Mouse (Mus musculus) stomach, embryonic 14.5 days (tissue): ENCODE measurements around the gene Unc5cl. TPM values are rescaled to one million over a fixed set of nuclear protein-coding genes. Genes with fewer than 3 reads are reported as not detected.

Experiments used
- ATAC-seq: fragments of 200-750 bp; cut with Nextera tagmentation; 2 replicates; pipeline ENCODE4 v1.8.0; 2017; ENCODE audit warnings: low read depth, moderate TSS enrichment; ENCODE audit not compliant: insufficient number of reproducible peaks, insufficient read depth, low FRiP score
- H3K27ac ChIP-seq: fragments of 300-500 bp; sonication (generic); 2 replicates; pipeline ENCODE4 v1.5.1; 2014; ENCODE audit warnings: mild to moderate bottlenecking, low read length, moderate library complexity, mixed read lengths
- H3K27me3 ChIP-seq: fragments of 300-500 bp; sonication (generic); 2 replicates; pipeline ENCODE4 v1.6.1; 2014; ENCODE audit warnings: low read length, control low read depth, mixed read lengths; ENCODE audit not compliant: control insufficient read depth, insufficient read depth
- H3K36me3 ChIP-seq: fragments of 300-500 bp; sonication (generic); 2 replicates; pipeline ENCODE4 v1.6.1; 2014; ENCODE audit warnings: mild to moderate bottlenecking, control low read depth, low read length, moderate library complexity, mixed read lengths; ENCODE audit not compliant: control insufficient read depth, insufficient read depth
- H3K4me1 ChIP-seq: fragments of 300-500 bp; sonication (generic); 2 replicates; pipeline ENCODE4 v1.6.1; 2014; ENCODE audit warnings: low read length, control low read depth, mixed read lengths; ENCODE audit not compliant: control insufficient read depth, insufficient read depth
- H3K4me2 ChIP-seq: fragments of 300-500 bp; sonication (generic); replicated peaks from 2 replicates; pipeline ENCODE4 v1.6.1; 2014; ENCODE audit warnings: low read depth, low read length, control low read depth
- H3K4me3 ChIP-seq: fragments of 300-500 bp; sonication (generic); 2 replicates; pipeline ENCODE4 v1.5.1; 2014; ENCODE audit warnings: low read depth, low read length, control low read depth
- H3K9ac ChIP-seq: fragments of 300-500 bp; sonication (generic); replicated peaks from 2 replicates; pipeline ENCODE4 v1.6.1; 2014; ENCODE audit warnings: low read depth, mild to moderate bottlenecking, control low read depth, low read length, moderate library complexity, mixed read lengths
- H3K9me3 ChIP-seq: fragments of 300-500 bp; sonication (generic); 2 replicates; pipeline ENCODE4 v1.6.1; 2016; ENCODE audit warnings: low read depth, low read length, control low read depth; ENCODE audit not compliant: control insufficient read depth
- WGBS: fragments of 180-500 bp; shearing (Covaris S2); extraction: QIAGEN DNeasy Blood & Tissue Kit; methylation state at CpG from one replicate; pipeline ENCODE4 v1.1.7; 2014; 5-methylcytosine and 5-hydroxymethylcytosine counted together
- polyA plus RNA-seq: library from polyadenylated mRNA; unstranded; fragments of >200 nt; fragmentation: Nextera tagmentation; extraction: Ambion mirVana; gene quantifications from 2 replicates; pipeline ENCODE4 v1.2.1, GENCODE M21; 2014

Unc5cl gene
- polyA plus RNA-seq, 1 experiment from 2014 or later = 11.6 TPM

DNA sequence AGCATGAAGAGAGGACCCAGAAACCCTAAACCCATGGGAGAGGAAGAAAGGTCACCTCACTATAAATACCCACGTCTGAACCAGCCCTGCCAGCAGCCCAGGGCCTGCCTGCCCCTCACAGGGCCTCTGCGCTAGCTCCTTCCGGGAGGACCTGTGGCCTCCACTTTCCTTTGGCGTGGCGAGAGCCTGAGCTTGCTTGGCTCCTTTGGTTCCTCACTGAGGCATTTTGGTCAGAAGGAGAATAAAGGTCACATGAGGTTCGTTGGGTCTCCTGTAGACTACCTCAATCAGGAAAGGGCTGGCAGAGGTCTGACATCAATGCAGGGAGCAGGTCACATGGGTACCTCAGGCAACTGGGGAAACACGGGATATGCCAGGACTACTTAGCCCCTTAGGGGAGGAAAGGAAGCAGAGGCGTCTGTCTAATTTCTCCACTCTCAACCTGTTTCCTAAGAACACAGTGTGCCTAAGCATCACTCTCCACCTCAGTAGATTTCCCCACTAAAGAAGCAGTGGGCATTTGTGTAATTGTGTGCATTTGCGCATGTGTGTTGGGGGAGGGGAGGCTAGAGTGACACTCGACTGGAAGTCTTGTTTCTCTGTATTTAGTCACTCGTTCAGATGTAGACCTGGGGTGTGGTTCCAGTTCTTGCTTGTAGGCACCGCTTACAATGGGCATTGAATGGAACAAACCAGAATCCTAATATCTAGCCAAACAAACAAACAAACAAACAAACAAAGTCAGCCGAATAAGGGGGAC lies 27.5 kb upstream of the Unc5cl start:
- H3K27ac ChIP-seq = peak overlapping the region; percentile 39; the same call in 1 of the 2 replicates
- peaks cover 37% of the 10 kb centered on the region for H3K4me1 ChIP-seq
- no peak overlapping the region for H3K9ac ChIP-seq
- no peak overlapping the region for H3K4me3 ChIP-seq
- 63% methylated on average over 13 of the region's 13 CpGs for WGBS
- H3K27me3 ChIP-seq = no peaks in the 10 kb centered on the region
- no peaks in the 10 kb centered on the region for H3K36me3 ChIP-seq
- ATAC-seq = no peak
- H3K4me2 ChIP-seq = no peak overlapping the region
- no peaks in the 10 kb centered on the region for H3K9me3 ChIP-seq

DNA sequence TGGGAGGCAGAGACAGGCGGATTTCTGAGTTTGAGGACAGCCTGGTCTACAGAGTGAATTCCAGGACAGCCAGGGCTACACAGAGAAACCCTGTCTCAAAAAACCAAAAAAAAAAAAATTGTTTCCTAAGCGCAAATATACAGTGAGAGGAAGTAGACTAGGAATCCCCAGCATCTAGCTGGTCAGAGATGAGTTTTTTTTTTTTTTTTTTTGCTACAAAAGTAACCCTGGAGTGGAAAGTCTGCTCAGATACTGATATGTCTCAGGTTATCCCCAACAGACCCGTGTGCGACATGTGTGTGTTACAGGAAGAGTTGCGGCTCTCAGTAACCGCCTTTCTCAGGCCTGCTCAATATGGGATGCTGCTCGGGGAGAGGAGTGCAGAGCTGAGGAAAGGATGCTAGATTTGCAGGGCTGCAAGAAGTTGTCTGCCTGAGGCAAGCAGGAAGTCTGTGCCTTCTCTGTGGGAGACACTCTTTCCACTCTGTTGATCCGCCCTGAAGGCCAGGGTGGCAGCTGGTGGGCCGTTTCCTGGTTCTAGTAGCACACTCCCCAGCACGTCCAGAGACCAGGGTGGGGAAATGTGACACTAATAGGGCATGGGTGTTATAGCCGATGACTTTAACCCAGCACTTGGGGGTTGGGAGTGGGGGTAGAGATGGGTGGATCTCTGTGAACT lies 26.7 kb upstream of the Unc5cl start:
- 67% methylated on average over 11 of the region's 11 CpGs for WGBS
- H3K4me3 ChIP-seq = no peak overlapping the region
- peaks cover 43% of the 10 kb centered on the region for H3K4me1 ChIP-seq
- H3K27ac ChIP-seq = no peak overlapping the region; the same call in 1 of the 2 replicates
- no peak for ATAC-seq
- H3K9ac ChIP-seq = no peak overlapping the region
- H3K36me3 ChIP-seq = no peaks in the 10 kb centered on the region
- no peaks in the 10 kb centered on the region for H3K27me3 ChIP-seq
- no peak overlapping the region for H3K4me2 ChIP-seq
- H3K9me3 ChIP-seq = no peaks in the 10 kb centered on the region

DNA sequence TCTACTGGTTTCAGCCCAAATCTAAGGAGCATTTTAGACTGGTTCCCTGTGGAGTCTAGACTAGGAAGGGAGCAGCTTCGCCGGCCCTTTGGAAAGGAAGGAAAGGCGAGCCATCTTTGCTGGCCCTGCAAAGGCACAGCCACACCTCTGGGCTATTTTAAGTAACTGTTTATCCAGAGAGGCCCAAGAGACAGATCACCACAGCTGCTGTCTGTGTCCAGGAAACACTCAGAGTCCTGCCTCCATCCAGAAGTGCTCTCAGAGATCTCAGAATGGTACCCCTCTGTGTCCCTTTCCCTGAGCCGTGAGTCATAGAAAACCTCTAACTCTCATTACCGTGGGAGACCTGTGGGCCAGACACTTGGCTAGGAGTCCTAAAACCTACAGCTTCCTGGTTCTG lies 24.3 kb upstream of the Unc5cl start:
- H3K4me1 ChIP-seq = peaks cover 38% of the 10 kb centered on the region
- WGBS = 12% methylated on average over 5 of the region's 5 CpGs
- no peak overlapping the region for H3K9ac ChIP-seq
- H3K36me3 ChIP-seq = no peaks in the 10 kb centered on the region
- peak overlapping the region; percentile 64; the same call in 1 of the 2 replicates for H3K27ac ChIP-seq
- H3K4me3 ChIP-seq = no peak overlapping the region
- ATAC-seq = no peak
- no peaks in the 10 kb centered on the region for H3K27me3 ChIP-seq
- H3K4me2 ChIP-seq = no peak overlapping the region
- H3K9me3 ChIP-seq = no peaks in the 10 kb centered on the region

DNA sequence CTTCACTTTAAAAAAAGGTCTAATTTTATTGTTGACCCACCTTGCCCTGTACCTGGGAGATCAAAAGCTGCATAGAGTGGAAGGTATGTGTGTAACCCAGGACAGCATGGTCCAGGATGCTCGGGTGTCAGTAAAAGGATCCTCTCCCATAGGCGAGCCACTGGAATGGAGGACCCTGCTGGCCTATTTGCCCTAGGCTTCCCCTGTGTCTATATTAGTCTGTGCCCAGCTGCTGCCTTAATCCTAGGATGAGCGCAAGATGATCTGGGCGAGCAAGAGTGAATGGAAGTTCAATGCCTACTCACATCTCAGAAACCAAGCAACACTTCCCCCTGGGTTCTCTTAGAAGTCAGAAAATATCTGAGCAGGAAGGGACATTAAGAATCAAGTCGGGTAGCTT lies 23.6 kb upstream of the Unc5cl start:
- no peak for ATAC-seq
- H3K9ac ChIP-seq = no peak overlapping the region
- H3K4me3 ChIP-seq = no peak overlapping the region
- H3K27me3 ChIP-seq = no peaks in the 10 kb centered on the region
- WGBS = 68% methylated on average over 5 of the region's 5 CpGs
- H3K36me3 ChIP-seq = no peaks in the 10 kb centered on the region
- H3K27ac ChIP-seq = peak overlapping the region; percentile 64; the same call in 1 of the 2 replicates
- peaks cover 33% of the 10 kb centered on the region for H3K4me1 ChIP-seq
- no peak overlapping the region for H3K4me2 ChIP-seq
- no peaks in the 10 kb centered on the region for H3K9me3 ChIP-seq

DNA sequence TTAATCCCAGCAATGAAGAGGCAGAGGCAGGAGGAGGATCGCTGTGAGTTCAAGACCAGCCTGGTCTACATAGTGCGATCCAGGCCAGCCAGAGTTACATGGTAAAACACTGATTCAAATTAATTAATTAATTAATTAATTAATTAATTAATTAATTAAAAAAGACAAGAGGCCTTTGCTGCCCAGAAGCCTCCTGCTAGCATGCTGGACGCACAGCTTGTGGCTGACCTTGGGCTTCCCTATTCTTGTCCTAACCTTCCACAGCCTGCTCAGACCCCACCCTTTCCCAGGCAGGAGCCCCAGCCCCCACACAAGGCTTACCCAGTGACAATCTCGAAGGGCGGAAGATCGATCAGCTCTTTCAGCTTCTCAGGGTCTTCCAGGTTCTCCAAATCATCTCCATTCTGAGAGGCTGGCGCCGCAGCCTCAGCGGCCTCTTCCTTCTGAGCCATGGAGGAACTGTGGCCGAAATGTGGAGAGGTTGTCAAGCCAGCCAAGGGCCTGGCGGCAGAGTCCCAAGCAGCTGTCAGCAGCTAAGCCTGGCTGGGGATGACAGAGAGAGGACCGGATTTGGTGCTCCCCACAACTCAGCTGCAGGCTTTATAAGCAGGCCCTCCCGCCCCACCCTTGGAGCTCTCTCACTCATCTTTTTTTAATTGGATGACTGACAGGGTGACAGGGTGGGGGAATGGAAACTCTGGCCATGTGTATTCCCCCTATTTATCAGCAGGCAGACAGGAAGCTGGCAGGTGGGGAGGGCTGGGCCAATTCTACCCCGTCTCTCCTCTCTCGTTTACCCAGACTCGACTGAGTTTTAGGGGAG lies 22.3 kb upstream of the Unc5cl start, which contains the start of gene Apobec2:
Apobec2 (minus strand) TSS at position 773 of the 823 bp plus-strand sequence.
- Histone ChIP-seq H3K27ac (peak within 1 kb of the TSS; percentile 34; the same call in 1 of the 2 replicates), H3K36me3 (no peaks in the 10 kb centered on the region), H3K4me1 (peaks cover 33% of the 10 kb centered on the region), H3K27me3 (no peaks in the 10 kb centered on the region), H3K9me3 (no peaks in the 10 kb centered on the region), H3K4me3 (no peak within 1 kb of the TSS), H3K9ac (no peak within 1 kb of the TSS), H3K4me2 (no peak within 1 kb of the TSS)
- ATAC-seq = no peak
- 49% methylated on average over 16 of the region's 16 CpGs for WGBS

DNA sequence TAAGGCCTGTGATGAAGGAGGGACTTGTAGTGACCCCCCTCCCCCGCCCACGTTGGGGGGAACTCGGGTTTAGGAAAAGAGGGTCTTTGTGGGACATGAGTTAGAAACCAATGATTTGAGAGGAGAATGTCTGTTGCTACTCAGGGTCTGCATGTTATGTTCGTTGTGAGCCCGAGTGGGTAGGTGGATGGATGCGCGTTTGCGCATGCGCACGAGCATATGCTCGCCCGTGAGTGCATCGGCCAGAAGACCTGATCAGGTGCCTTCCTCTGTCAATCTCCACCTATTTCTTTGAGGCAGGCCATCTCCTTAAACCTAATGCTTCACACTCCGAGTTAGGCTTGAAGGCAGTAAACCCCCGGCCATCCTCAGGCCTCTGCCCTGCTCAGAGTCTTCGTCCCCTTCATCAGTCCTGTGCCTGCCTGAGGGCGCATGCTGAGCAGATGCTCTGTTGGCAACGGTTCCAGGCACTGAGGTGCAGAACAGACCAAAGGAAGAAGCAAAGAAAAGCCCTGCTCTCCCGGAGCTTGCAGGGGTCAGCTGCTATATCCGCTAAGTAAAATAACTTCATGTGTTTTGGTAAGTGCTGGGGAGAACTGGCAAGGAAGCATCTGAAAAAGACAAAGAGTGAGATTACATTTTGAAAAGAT lies 21.6 kb upstream of the Unc5cl start:
- no peak overlapping the region for H3K4me3 ChIP-seq
- 0 out of 2 replicates have a peak overlapping the region, but pooled peaks have one; percentile 22 for H3K27ac ChIP-seq
- ATAC-seq = no peak
- no peaks in the 10 kb centered on the region for H3K27me3 ChIP-seq
- 77% methylated on average over 20 of the region's 20 CpGs for WGBS
- no peaks in the 10 kb centered on the region for H3K36me3 ChIP-seq
- peaks cover 33% of the 10 kb centered on the region for H3K4me1 ChIP-seq
- no peak overlapping the region for H3K9ac ChIP-seq
- H3K9me3 ChIP-seq = no peaks in the 10 kb centered on the region
- no peak overlapping the region for H3K4me2 ChIP-seq

DNA sequence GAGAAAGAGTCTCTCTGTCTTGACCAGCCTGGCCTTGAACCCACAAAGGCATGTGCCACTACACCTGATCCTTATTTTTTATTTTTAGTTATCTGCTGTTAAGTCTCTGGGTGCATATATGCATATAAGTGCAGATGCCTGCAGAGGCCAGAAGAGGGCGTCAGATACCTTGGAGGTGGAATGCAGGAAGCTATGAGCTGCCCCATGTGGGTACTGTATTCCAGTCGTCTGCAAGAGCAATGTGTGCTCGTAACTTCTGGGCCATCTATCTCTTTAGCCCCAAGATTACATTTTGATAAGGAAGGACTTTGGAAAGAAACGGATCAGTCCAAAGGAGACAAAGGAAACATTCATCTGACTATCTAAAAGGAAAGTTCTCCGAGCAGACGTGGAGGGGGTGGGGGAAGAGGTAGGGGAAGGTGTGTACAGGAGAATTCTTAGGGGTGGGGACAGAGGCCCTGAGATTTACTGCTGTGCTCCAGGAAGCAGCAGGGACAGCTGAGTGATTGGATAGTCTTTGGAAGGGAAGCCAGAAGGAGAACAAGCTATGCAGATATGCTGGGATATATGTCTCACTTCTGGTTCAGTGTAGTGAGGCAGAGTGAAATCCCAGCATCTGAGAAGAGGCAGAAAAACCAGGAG lies 20.9 kb upstream of the Unc5cl start:
- no peak; the same call in 1 of the 2 replicates for ATAC-seq
- H3K9ac ChIP-seq = no peak overlapping the region
- no peaks in the 10 kb centered on the region for H3K9me3 ChIP-seq
- no peaks in the 10 kb centered on the region for H3K27me3 ChIP-seq
- H3K4me3 ChIP-seq = no peak overlapping the region
- no peak overlapping the region for H3K27ac ChIP-seq
- H3K36me3 ChIP-seq = no peaks in the 10 kb centered on the region
- 46% methylated on average over 6 of the region's 6 CpGs for WGBS
- H3K4me1 ChIP-seq = peaks cover 33% of the 10 kb centered on the region
- no peak overlapping the region for H3K4me2 ChIP-seq
